Mouse (Mus musculus): ENCODE measurements around the gene Klk9.

The Klk9 gene

GRCm38 (mm10) chr7:43796355-43796754 is 4.7 kb downstream of the Klk9 start:
- no peak for DNase-seq (ENCODE audit: extremely low spot score)

DNA sequence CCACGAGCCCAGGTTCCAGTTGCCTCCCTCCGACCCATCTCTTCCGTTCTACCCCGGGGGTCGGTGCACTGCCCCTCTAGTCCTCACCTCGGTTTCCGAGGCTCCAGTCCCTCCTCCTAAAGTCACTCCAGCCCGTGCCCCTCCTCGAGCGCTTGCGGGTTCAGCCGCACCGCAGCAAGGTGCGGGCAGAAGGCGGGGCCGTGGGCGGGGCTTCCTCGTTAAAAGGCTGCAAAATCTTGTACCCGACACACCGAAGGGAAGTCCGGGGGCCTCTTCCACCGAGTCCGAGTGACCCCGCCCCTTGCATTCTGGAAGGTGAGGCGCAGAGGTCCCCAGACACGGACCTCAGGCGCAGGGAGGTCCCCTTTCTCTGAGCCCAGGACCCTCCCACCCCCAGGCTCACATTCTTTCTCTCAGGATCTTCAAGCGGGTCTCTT is 5.7 kb downstream of the Klk9 start, which contains the start of gene Klk8:
TSS of gene Klk8 (plus strand) at position 245 of the 437 bp plus-strand sequence.
- DNase-seq (ENCODE audit: extremely low spot score) = peak; percentile 39

DNA sequence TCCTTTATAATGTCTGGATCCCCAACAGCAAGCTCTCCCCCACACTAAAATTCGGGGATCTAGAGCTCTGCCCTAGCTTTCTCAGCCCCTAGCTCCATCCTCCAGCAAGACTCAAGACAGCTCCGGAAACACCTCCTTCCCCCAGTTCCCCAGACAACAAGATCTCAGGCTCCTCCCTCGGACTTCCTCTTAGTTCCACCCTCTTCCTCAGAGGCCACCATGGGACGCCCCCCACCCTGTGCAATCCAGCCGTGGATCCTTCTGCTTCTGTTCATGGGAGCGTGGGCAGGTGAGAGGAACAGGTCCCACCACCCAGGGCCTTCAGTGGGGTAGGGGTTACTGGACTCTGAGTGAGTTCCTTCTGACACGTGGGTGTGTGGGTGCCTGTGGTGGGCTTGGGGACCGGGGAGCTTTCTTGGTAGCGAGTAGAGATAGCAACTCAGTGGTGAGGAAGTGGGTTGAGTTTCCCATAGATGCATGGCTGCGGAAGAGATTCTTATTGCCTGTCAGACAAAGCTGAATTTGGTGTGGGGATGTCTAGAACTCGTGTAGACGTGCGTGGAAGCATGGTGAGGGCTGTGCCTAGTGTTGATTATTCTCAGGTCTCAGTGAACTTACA is 6.3 kb downstream of the Klk9 start:
- no peak for DNase-seq (ENCODE audit: extremely low spot score)

DNA sequence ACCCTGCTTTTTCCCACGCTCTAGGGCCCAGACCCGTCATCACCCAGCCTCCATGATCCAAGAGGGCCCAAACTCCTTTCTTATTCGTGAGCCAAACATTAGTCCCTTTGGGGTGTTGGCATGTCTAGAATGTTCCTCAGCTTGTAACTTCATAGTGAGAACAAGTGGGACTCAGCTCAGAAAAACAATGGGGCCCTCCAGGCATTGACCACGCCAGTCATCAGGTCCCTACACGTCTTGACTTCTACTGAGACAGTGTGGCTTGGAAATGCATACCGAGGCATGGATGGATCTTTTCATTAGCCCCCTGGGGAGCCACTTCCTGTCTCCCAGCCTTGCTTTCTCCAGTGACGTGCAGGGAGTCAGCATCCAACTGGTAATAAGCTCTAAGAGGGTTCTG is 8.2 kb downstream of the Klk9 start:
- no peak for DNase-seq (ENCODE audit: extremely low spot score)

DNA sequence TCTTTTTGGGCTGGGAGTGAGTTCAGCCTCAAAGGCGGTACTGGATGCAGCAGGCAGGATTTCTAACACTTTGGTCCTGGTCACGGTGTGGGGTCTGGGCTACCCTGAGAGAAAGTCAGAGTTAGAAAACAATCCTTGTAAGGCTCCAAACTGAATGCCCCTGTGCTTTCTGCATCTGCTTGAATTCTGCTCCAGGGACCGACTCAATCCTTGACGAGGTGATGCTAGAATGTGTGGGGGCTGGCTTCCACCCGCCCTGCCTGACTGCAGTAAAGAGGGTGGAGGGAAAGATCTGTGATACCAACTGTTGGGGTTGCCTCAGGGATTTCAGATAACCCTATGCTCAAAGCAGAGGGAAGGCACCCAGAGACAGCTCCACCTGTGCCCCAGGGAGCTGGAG is 19.3 kb downstream of the Klk9 start, which contains the start of gene Klk7:
TSS of gene Klk7 (plus strand) at position 301 of the 400 bp plus-strand sequence.
- no peak for DNase-seq (ENCODE audit: extremely low spot score)

DNA sequence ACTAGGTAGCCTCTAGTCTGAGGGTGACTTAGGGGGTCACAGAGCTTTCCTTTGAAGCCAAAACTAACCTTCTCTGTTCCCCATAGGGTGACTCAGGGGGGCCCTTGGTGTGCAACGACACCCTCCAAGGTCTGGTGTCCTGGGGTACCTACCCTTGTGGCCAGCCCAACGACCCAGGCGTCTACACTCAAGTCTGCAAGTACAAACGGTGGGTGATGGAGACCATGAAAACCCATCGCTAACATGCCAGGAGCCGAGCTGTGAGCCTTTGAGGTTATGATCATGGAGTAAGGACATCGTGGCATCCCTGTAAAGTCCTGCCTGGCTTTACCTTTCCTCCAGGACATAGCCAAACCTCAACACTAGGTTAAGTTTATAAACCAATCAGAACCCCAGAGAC is 23.5 kb downstream of the Klk9 start:
- DNase-seq (ENCODE audit: extremely low spot score) = no peak

GRCm38 (mm10) chr7:43816746-43817145 is 25.1 kb downstream of the Klk9 start:
- no peak for DNase-seq (ENCODE audit: extremely low spot score)

GRCm38 (mm10) chr7:43821581-43821980 is 29.9 kb downstream of the Klk9 start:
- DNase-seq (ENCODE audit: extremely low spot score) = no peak

- DNase-seq (ENCODE audit: extremely low spot score) = no peak
Observed at GRCm38 (mm10) chr7:43824199-43824598, 32.5 kb downstream of the Klk9 start, which contains the start of gene Klk6. TSS of gene Klk6 (plus strand) at chr7:43824499.

- DNase-seq (ENCODE audit: extremely low spot score) = no peak
Observed at GRCm38 (mm10) chr7:43826056-43826455, 34.4 kb downstream of the Klk9 start.

- DNase-seq (ENCODE audit: extremely low spot score) = no peak
Observed at GRCm38 (mm10) chr7:43827706-43828105, 36.0 kb downstream of the Klk9 start.

GRCm38 (mm10) chr7:43829006-43829405 is 37.3 kb downstream of the Klk9 start:
- DNase-seq (ENCODE audit: extremely low spot score) = no peak

DNA sequence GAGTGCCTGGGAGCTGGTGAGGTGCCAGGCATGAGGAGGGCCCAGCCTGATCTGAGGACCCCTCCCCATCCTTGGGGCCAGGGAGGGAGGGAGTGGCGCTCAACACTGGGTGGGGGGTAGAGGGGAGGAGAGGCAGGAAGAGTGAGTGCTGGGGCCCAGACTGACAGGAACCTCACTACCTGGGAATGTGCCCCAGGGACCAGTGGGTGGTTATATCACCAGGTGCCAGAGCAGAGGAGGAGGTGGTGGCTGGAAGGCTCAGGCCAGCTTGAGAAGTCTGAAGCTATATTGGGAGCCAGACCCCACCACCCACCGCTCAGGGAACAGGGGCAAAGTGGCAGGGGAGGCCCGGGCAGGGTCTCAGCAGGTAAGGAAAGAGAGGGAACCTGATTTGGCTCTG is 50.0 kb downstream of the Klk9 start, which contains the start of gene Klk5:
TSS of gene Klk5 (plus strand) at position 271 of the 400 bp plus-strand sequence.
- DNase-seq (ENCODE audit: extremely low spot score) = no peak

DNA sequence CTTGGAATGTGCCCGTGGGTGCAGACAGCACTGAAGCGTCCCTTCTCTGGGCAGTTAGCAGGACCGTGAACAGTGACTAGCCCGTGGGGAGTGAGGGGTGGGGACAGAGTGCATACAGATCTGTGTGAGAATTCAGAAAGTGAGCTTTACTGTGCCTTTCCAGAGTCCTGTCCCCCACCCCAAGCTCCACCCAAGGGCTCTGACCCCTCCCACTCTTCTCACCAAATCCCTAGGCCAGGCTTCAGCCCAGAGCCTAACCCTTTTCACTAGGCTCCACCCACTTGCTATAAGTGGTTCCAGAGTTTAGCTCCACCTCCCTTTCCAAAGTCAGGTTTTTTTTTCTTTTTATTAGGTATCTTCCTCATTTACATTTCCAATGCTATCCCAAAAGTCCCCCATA is 52.1 kb downstream of the Klk9 start:
- DNase-seq (ENCODE audit: extremely low spot score) = no peak
